Mouse (Mus musculus): ENCODE data around the gene Spout1. TPM values are rescaled to one million over a fixed set of nuclear protein-coding genes. Genes with fewer than 3 reads are reported as not detected.
"Not testable (repeated sequence)": the region's sequence is repeated elsewhere in the genome, so short reads cannot be mapped to it uniquely, and the experiment has no call there.

Spout1 gene
- polyA plus RNA-seq, 1 experiment: 18.8 TPM

- H3K4me3 ChIP-seq (replicated peaks; ENCODE audit: extremely low read depth, low read depth, low read length): no peak overlapping the region
- TF ChIP-seq POLR2A (IDR thresholded peaks at IDR 0.05; ENCODE audit: borderline replicate concordance, extremely low read depth, low read depth, low read length): no peak
- TF ChIP-seq CTCF (IDR thresholded peaks at IDR 0.05; ENCODE audit: insufficient read depth, low read length): no peak
- no peaks in the 10 kb centered on the region for H3K4me1 ChIP-seq (ENCODE audit: control insufficient read depth, insufficient read depth, low read length)
- 44% methylated on average over 9 of the region's 9 CpGs for WGBS
- DNase-seq: no peak
These were observed 13.8 kb downstream of the Spout1 start for GRCm38 (mm10) chr2:30164340-30164932.

GRCm38 (mm10) chr2:30161809-30162208 is 16.4 kb downstream of the Spout1 start:
- DNase-seq: no peak
- TF ChIP-seq POLR2A (IDR thresholded peaks at IDR 0.05; ENCODE audit: borderline replicate concordance, extremely low read depth, low read depth, low read length) (no peak), CTCF (IDR thresholded peaks at IDR 0.05; ENCODE audit: insufficient read depth, low read length) (peak; percentile 13; the same call in 1 of the 2 replicates)
- no peaks in the 10 kb centered on the region for H3K4me1 ChIP-seq (ENCODE audit: control insufficient read depth, insufficient read depth, low read length)

GRCm38 (mm10) chr2:30159871-30160270 is 18.4 kb downstream of the Spout1 start:
- H3K4me1 ChIP-seq (ENCODE audit: control insufficient read depth, insufficient read depth, low read length); H3K4me3 ChIP-seq (replicated peaks; ENCODE audit: extremely low read depth, low read depth, low read length); DNase-seq: not testable (repeated sequence)
- 76% methylated on average over 7 of the region's 10 CpGs for WGBS

More at GRCm38 (mm10) chr2:30161809-30162208, 16.4 kb downstream of the Spout1 start:
- H3K4me3 ChIP-seq (replicated peaks; ENCODE audit: extremely low read depth, low read depth, low read length): no peak overlapping the region

GRCm38 (mm10) chr2:30152616-30153015 is 25.6 kb downstream of the Spout1 start:
- Histone ChIP-seq H3K4me3 (replicated peaks; ENCODE audit: extremely low read depth, low read depth, low read length) (no peak overlapping the region), H3K4me1 (ENCODE audit: control insufficient read depth, insufficient read depth, low read length) (no peaks in the 10 kb centered on the region)
- 75% methylated on average over 8 of the region's 8 CpGs for WGBS
- DNase-seq: no peak
- TF ChIP-seq CTCF (IDR thresholded peaks at IDR 0.05; ENCODE audit: insufficient read depth, low read length) (no peak), POLR2A (IDR thresholded peaks at IDR 0.05; ENCODE audit: borderline replicate concordance, extremely low read depth, low read depth, low read length) (no peak)

GRCm38 (mm10) chr2:30151840-30152239 is 26.4 kb downstream of the Spout1 start:
- WGBS: 74% methylated on average over 11 of the region's 11 CpGs
- Histone ChIP-seq H3K4me1 (ENCODE audit: control insufficient read depth, insufficient read depth, low read length) (no peaks in the 10 kb centered on the region), H3K4me3 (replicated peaks; ENCODE audit: extremely low read depth, low read depth, low read length) (no peak overlapping the region)
- no peak for TF ChIP-seq POLR2A (IDR thresholded peaks at IDR 0.05; ENCODE audit: borderline replicate concordance, extremely low read depth, low read depth, low read length)
- TF ChIP-seq CTCF (IDR thresholded peaks at IDR 0.05; ENCODE audit: insufficient read depth, low read length): no peak
- DNase-seq: no peak

- Histone ChIP-seq H3K4me1 (ENCODE audit: control insufficient read depth, insufficient read depth, low read length) (no peaks in the 10 kb centered on the region), H3K4me3 (replicated peaks; ENCODE audit: extremely low read depth, low read depth, low read length) (no peak overlapping the region)
- peak; percentile 53 for DNase-seq
- no peak for TF ChIP-seq CTCF (IDR thresholded peaks at IDR 0.05; ENCODE audit: insufficient read depth, low read length)
- TF ChIP-seq POLR2A (IDR thresholded peaks at IDR 0.05; ENCODE audit: borderline replicate concordance, extremely low read depth, low read depth, low read length): no peak
- 61% methylated on average over 4 of the region's 4 CpGs for WGBS
These were observed 30.8 kb downstream of the Spout1 start for GRCm38 (mm10) chr2:30147466-30147865.

- no peak for DNase-seq
- TF ChIP-seq CTCF (IDR thresholded peaks at IDR 0.05; ENCODE audit: insufficient read depth, low read length) (no peak), POLR2A (IDR thresholded peaks at IDR 0.05; ENCODE audit: borderline replicate concordance, extremely low read depth, low read depth, low read length) (no peak)
- WGBS: 90% methylated on average over 4 of the region's 4 CpGs
- Histone ChIP-seq H3K4me1 (ENCODE audit: control insufficient read depth, insufficient read depth, low read length) (no peaks in the 10 kb centered on the region), H3K4me3 (replicated peaks; ENCODE audit: extremely low read depth, low read depth, low read length) (no peak overlapping the region)
These were observed 33.8 kb downstream of the Spout1 start for GRCm38 (mm10) chr2:30144436-30144835.

GRCm38 (mm10) chr2:30140021-30140420 is 38.2 kb downstream of the Spout1 start:
- DNase-seq; H3K4me3 ChIP-seq (replicated peaks; ENCODE audit: extremely low read depth, low read depth, low read length); H3K4me1 ChIP-seq (ENCODE audit: control insufficient read depth, insufficient read depth, low read length): not testable (repeated sequence)
- WGBS: 85% methylated on average over 4 of the region's 4 CpGs

- no peak overlapping the region for H3K4me3 ChIP-seq (replicated peaks; ENCODE audit: extremely low read depth, low read depth, low read length)
- WGBS: 72% methylated on average over 10 of the region's 10 CpGs
- DNase-seq: no peak
- 0 out of 2 replicates have a peak, but pooled peaks cover 6% of the 10 kb centered on the region for H3K4me1 ChIP-seq (ENCODE audit: control insufficient read depth, insufficient read depth, low read length)
- TF ChIP-seq CTCF (IDR thresholded peaks at IDR 0.05; ENCODE audit: insufficient read depth, low read length): no peak
- TF ChIP-seq POLR2A (IDR thresholded peaks at IDR 0.05; ENCODE audit: borderline replicate concordance, extremely low read depth, low read depth, low read length): no peak
These were observed 41.8 kb downstream of the Spout1 start for GRCm38 (mm10) chr2:30136458-30136857.

- WGBS: 32% methylated on average over 10 of the region's 10 CpGs
- Histone ChIP-seq H3K4me3 (replicated peaks; ENCODE audit: extremely low read depth, low read depth, low read length) (no peak overlapping the region), H3K4me1 (ENCODE audit: control insufficient read depth, insufficient read depth, low read length) (0 out of 2 replicates have a peak, but pooled peaks cover 6% of the 10 kb centered on the region)
- no peak for DNase-seq
- TF ChIP-seq POLR2A (IDR thresholded peaks at IDR 0.05; ENCODE audit: borderline replicate concordance, extremely low read depth, low read depth, low read length): no peak
- no peak for TF ChIP-seq CTCF (IDR thresholded peaks at IDR 0.05; ENCODE audit: insufficient read depth, low read length)
These were observed 43.2 kb downstream of the Spout1 start for GRCm38 (mm10) chr2:30134928-30135620.

All from lung, adult 2 months (tissue).